Mouse (Mus musculus) MEL (cell line): ENCODE data around the gene Lig1. TPM values are rescaled to one million over a fixed set of nuclear protein-coding genes. Genes with fewer than 3 reads are reported as not detected.

Experiments used
- DNase-seq: peaks from one replicate; pipeline ENCODE4 v3.0.0; 2011; ENCODE audit warnings: low read depth, low spot score
- H3K27ac ChIP-seq: 2 replicates; pipeline ENCODE4 v1.5.1; 2012; ENCODE audit warnings: low read depth, mild to moderate bottlenecking, control low read depth, low read length, moderate library complexity; ENCODE audit not compliant: control insufficient read depth
- H3K27me3 ChIP-seq, 2 experiments: fragments of 150-350 bp in 1 of 2; sonication (generic) in 1 of 2; 2 replicates each; pipeline ENCODE4 v1.6.1; 2012; ENCODE audit warnings: low read length in 2 of 2, mild to moderate bottlenecking in 2 of 2, improper control_type of control experiment in 1 of 2, moderate library complexity in 1 of 2; ENCODE audit not compliant: insufficient read depth in 2 of 2, control insufficient read depth in 1 of 2
- H3K36me3 ChIP-seq, 2 experiments: 2 replicates each; pipeline ENCODE4 v1.6.1; 2012 to 2014; ENCODE audit warnings: low read length in 2 of 2, improper control_type of control experiment in 1 of 2, inconsistent platforms in 1 of 2, mild to moderate bottlenecking in 1 of 2; ENCODE audit not compliant: insufficient read depth in 2 of 2, control insufficient read depth in 1 of 2
- H3K4me1 ChIP-seq, 2 experiments: fragments of 150-350 bp in 1 of 2; sonication (generic) in 1 of 2; 2 replicates each; pipeline ENCODE4 v1.6.1; 2012; ENCODE audit warnings: low read length in 2 of 2, improper control_type of control experiment in 1 of 2, mild to moderate bottlenecking in 1 of 2; ENCODE audit not compliant: insufficient read depth in 2 of 2, control insufficient read depth in 1 of 2
- H3K4me3 ChIP-seq, 2 experiments: fragments of 150-350 bp in 1 of 2; sonication (generic) in 1 of 2; 2 replicates each; pipeline ENCODE4 v1.5.1; 2012; ENCODE audit warnings: low read depth in 2 of 2, low read length in 2 of 2, mild to moderate bottlenecking in 2 of 2, moderate library complexity in 2 of 2, control low read depth in 1 of 2, improper control_type of control experiment in 1 of 2; ENCODE audit not compliant: control insufficient read depth in 1 of 2, insufficient read depth in 1 of 2
- H3K79me2 ChIP-seq: 2 replicates; pipeline ENCODE4 v1.6.1; 2012; ENCODE audit warnings: mild to moderate bottlenecking, low read length, moderate library complexity; ENCODE audit not compliant: control insufficient read depth, poor library complexity, insufficient read depth
- H3K9ac ChIP-seq: 2 replicates; pipeline ENCODE4 v1.6.1; 2012; ENCODE audit warnings: low read depth, mild to moderate bottlenecking, control low read depth, low read length, moderate library complexity; ENCODE audit not compliant: control insufficient read depth, poor library complexity, severe bottlenecking
- H3K9me3 ChIP-seq: fragments of 150-350 bp; sonication (generic); replicated peaks from 2 replicates; pipeline ENCODE4 v1.6.1; 2012; ENCODE audit warnings: mild to moderate bottlenecking, low read length, improper control_type of control experiment, moderate library complexity; ENCODE audit not compliant: insufficient read depth
- ELF1 ChIP-seq: IDR thresholded peaks from 2 replicates; pipeline ENCODE4 v1.6.1; 2014; ENCODE audit warnings: low read depth, mild to moderate bottlenecking, inconsistent platforms, low read length, improper control_type of control experiment, moderate library complexity
- EP300 ChIP-seq, 2 experiments: IDR thresholded peaks; 2 replicates each; pipeline ENCODE4 v1.6.1; 2011; ENCODE audit warnings: improper control_type of control experiment in 2 of 2, low read length in 2 of 2, low read depth in 1 of 2, mild to moderate bottlenecking in 1 of 2
- ETS1 ChIP-seq: IDR thresholded peaks from 2 replicates; pipeline ENCODE4 v1.6.1; 2012; ENCODE audit warnings: low read depth, mild to moderate bottlenecking, inconsistent platforms, low read length, improper control_type of control experiment, moderate library complexity
- GABPA ChIP-seq: IDR thresholded peaks from 2 replicates; pipeline ENCODE4 v1.6.1; 2012; ENCODE audit warnings: low read depth, mild to moderate bottlenecking, inconsistent platforms, low read length, improper control_type of control experiment, moderate library complexity
- GATA1 ChIP-seq: IDR thresholded peaks from 2 replicates; pipeline ENCODE4 v1.6.1; 2011; ENCODE audit warnings: low read depth, low read length, improper control_type of control experiment
- HCFC1 ChIP-seq: IDR thresholded peaks from 2 replicates; pipeline ENCODE4 v1.6.1; 2012; ENCODE audit warnings: low read depth, mild to moderate bottlenecking, inconsistent platforms, low read length, improper control_type of control experiment, moderate library complexity
- MAZ ChIP-seq: IDR thresholded peaks from 2 replicates; pipeline ENCODE4 v1.6.1; 2012; ENCODE audit warnings: low read depth, mild to moderate bottlenecking, inconsistent platforms, low read length, improper control_type of control experiment
- NELFE ChIP-seq: IDR thresholded peaks from 2 replicates; pipeline ENCODE4 v1.6.1; 2011; ENCODE audit warnings: low read depth, low read length, improper control_type of control experiment
- POLR2A ChIP-seq, 2 experiments: IDR thresholded peaks; 2 replicates each; pipeline ENCODE4 v1.6.1; 2011 to 2012; ENCODE audit warnings: low read length in 2 of 2, mild to moderate bottlenecking in 2 of 2, control low read depth in 1 of 2, improper control_type of control experiment in 1 of 2, low read depth in 1 of 2, moderate library complexity in 1 of 2; ENCODE audit not compliant: control insufficient read depth in 1 of 2, insufficient read depth in 1 of 2, poor library complexity in 1 of 2
- POLR2AphosphoS2 ChIP-seq: IDR thresholded peaks from 2 replicates; pipeline ENCODE4 v1.6.1; 2011; ENCODE audit warnings: low read length, improper control_type of control experiment
- POLR2AphosphoS5 ChIP-seq: IDR thresholded peaks from 2 replicates; pipeline ENCODE4 v1.6.1; 2012; ENCODE audit warnings: low read depth, borderline replicate concordance, mild to moderate bottlenecking, inconsistent platforms, low read length, moderate library complexity, mixed read lengths
- SIN3A ChIP-seq: IDR thresholded peaks from 2 replicates; pipeline ENCODE4 v1.6.1; 2012; ENCODE audit warnings: low read length, improper control_type of control experiment, inconsistent platforms
- SMC3 ChIP-seq: IDR thresholded peaks from 2 replicates; pipeline ENCODE4 v1.6.1; 2011; ENCODE audit warnings: low read depth, low read length, improper control_type of control experiment
- TCF12 ChIP-seq: IDR thresholded peaks from 2 replicates; pipeline ENCODE4 v1.6.1; 2014; ENCODE audit warnings: low read depth, mild to moderate bottlenecking, inconsistent platforms, low read length, improper control_type of control experiment, moderate library complexity
- UBTF ChIP-seq: IDR thresholded peaks from 2 replicates; pipeline ENCODE4 v1.6.1; 2012; ENCODE audit warnings: low read depth, mild to moderate bottlenecking, inconsistent platforms, low read length, improper control_type of control experiment, moderate library complexity, borderline replicate concordance; ENCODE audit not compliant: insufficient read depth
- ZKSCAN1 ChIP-seq: IDR thresholded peaks from 2 replicates; pipeline ENCODE4 v1.6.1; 2012; ENCODE audit warnings: low read depth, mild to moderate bottlenecking, inconsistent platforms, low read length, improper control_type of control experiment, moderate library complexity
- ZNF384 ChIP-seq: IDR thresholded peaks from 2 replicates; pipeline ENCODE4 v1.6.1; 2012; ENCODE audit warnings: low read depth, mild to moderate bottlenecking, inconsistent platforms, low read length, improper control_type of control experiment
- polyA plus RNA-seq, 2 experiments: library from polyadenylated mRNA; stranded (reverse) in 1 of 2; unstranded in 1 of 2; fragments of >175 nt in 1 of 2; fragments of >200 nt in 1 of 2; gene quantifications; 2 replicates each; pipeline versions ENCODE4 v1.2.1 to v1.2.4; 2012; ENCODE audit warnings: low replicate concordance in 2 of 2, low read depth in 1 of 2; ENCODE audit not compliant: insufficient read length in 2 of 2, insufficient read depth in 1 of 2, missing spikeins in 1 of 2
- total RNA-seq: library from RNA; depleted of rRNA; stranded (reverse); fragments of 300-350 nt; gene quantifications from 2 replicates; pipeline ENCODE4 v1.2.3, GENCODE M21; 2012

Lig1 gene
- total and polyA plus RNA-seq, 3 experiments: 63.1 to 570 (median 187) TPM

DNA sequence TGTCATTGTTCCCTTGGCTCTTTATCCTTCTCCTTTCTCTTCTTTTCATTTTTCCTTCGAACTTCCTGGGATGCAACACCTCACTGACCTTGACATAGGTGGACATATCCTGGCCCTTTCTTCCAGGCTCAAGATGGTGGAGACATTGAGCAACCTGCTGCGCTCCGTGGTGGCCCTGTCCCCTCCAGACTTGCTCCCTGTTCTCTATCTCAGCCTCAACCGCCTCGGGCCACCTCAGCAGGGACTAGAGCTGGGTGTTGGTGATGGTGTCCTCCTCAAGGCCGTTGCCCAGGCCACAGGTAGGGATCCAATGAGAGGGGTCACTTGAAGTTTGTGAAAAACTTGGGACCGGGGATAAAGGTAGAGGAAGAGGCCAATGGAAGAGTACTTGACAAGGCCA, 18.2 kb downstream of the Lig1 start:
- Histone ChIP-seq H3K27ac (no peak overlapping the region), H3K9ac (no peak overlapping the region), H3K4me1 (peaks cover 2 to 11% of the 10 kb centered on the region in 2 experiments; a peak in 3 of 4 replicates), H3K79me2 (no peaks in the 10 kb centered on the region), H3K9me3 (no peaks in the 10 kb centered on the region), H3K27me3 (no peaks in the 10 kb centered on the region), H3K36me3 (peaks cover 13 to 18% of the 10 kb centered on the region in 2 experiments; a peak in 3 of 4 replicates), H3K4me3 (no peak overlapping the region)
- TF ChIP-seq EP300 (IDR thresholded peaks at IDR 0.05; ENCODE audit: low read depth in 1 of 2, low read length in 2 of 2): no peak
- no peak for TF ChIP-seq SIN3A
- no peak for TF ChIP-seq ZKSCAN1
- TF ChIP-seq POLR2AphosphoS5: no peak
- TF ChIP-seq ZNF384: no peak
- no peak for TF ChIP-seq GABPA
- TF ChIP-seq HCFC1: no peak
- TF ChIP-seq ETS1: no peak
- no peak for TF ChIP-seq ELF1
- no peak for TF ChIP-seq POLR2AphosphoS2
- TF ChIP-seq MAZ: no peak
- TF ChIP-seq SMC3: no peak
- no peak for DNase-seq

DNA sequence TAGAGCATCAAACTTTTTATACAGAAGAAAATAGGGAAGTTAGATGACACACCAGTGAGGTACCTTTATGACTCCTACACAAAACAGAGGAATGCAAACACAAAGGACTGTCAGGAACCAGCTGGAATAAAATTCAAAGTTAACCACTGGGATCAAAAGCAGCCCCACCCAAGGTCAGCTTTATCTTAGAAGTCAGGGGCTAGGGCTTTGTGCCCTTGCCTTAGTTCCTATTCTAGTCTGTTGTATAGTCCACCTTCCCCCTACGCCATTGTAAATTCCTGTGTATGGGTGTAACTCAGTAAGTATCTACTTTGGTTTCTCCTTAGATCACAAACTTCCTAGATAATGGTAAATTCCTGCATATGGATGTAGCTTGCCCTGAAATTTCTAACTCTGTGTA, 20.6 kb downstream of the Lig1 start:
- no peak overlapping the region for H3K9ac ChIP-seq
- H3K27ac ChIP-seq: no peak overlapping the region
- H3K9me3 ChIP-seq: no peaks in the 10 kb centered on the region
- peaks cover 17 to 25% of the 10 kb centered on the region in 2 experiments for H3K36me3 ChIP-seq
- DNase-seq: no peak
- H3K27me3 ChIP-seq: no peaks in the 10 kb centered on the region
- TF ChIP-seq ELF1: no peak
- no peak for TF ChIP-seq TCF12
- TF ChIP-seq POLR2A (IDR thresholded peaks at IDR 0.05; ENCODE audit: control insufficient read depth in 1 of 2, insufficient read depth in 1 of 2, low read depth in 1 of 2, low read length in 2 of 2, poor library complexity in 1 of 2): no peak
- TF ChIP-seq UBTF: no peak
- no peak for TF ChIP-seq SMC3
- TF ChIP-seq GATA1: no peak
- no peak for TF ChIP-seq NELFE
- TF ChIP-seq, all 39 proteins: peak for 0
- Histone ChIP-seq H3K79me2 (no peaks in the 10 kb centered on the region), H3K4me3 (no peak overlapping the region), H3K4me1 (peaks cover 5 to 21% of the 10 kb centered on the region in 2 experiments)
